Mouse (Mus musculus) naive thymus-derived CD4-positive, alpha-beta T cell, adult 5 months (primary cell): ENCODE results near the gene Aknad1. TPM values are rescaled to one million over a fixed set of nuclear protein-coding genes. Genes with fewer than 3 reads are reported as not detected.

Source experiments
- polyA plus RNA-seq: library from polyadenylated mRNA; unstranded; fragments of 100-300 nt; shearing (Covaris generic); gene quantifications from one replicate; pipeline ENCODE4 v1.2.1, GENCODE M21; 2017

The Aknad1 gene
- polyA plus RNA-seq, result not detected

GRCm38 (mm10) chr3:108739045-108739708 is at the start of gene Aknad1:
Aknad1 (plus strand) TSS chr3:108739658.

GRCm38 (mm10) chr3:108722036-108722872 is 17.2 kb upstream of the Aknad1 start, which contains the start of gene Gpsm2:
Gpsm2 (minus strand) TSS chr3:108722309.

Other genes starting within 250 kb of the Aknad1 start
- gene 1700013F07Rik, start 205.5 kb upstream of the Aknad1 start, polyA plus RNA-seq, result not detected
- 0.06 TPM for gene 5330417C22Rik, start 203.1 kb upstream of the Aknad1 start, polyA plus RNA-seq
- 47.1 TPM for gene Tmem167b, start 177.2 kb upstream of the Aknad1 start, polyA plus RNA-seq
- 34.2 TPM for gene Taf13, start 168.0 kb upstream of the Aknad1 start, polyA plus RNA-seq
- 17.4 TPM for gene Wdr47, start 148.4 kb upstream of the Aknad1 start, polyA plus RNA-seq
- gene Clcc1, start 85.7 kb upstream of the Aknad1 start, polyA plus RNA-seq, result 44.3 TPM
- gene Gpsm2, start 17.3 kb upstream of the Aknad1 start, polyA plus RNA-seq, result 11.5 TPM
- 59.6 TPM for gene Stxbp3, start 100.9 kb downstream of the Aknad1 start, polyA plus RNA-seq
- not detected for gene Fndc7, start 150.3 kb downstream of the Aknad1 start, polyA plus RNA-seq
- 254 TPM for gene Prpf38b, start 172.1 kb downstream of the Aknad1 start, polyA plus RNA-seq
- gene Henmt1, start 200.2 kb downstream of the Aknad1 start, polyA plus RNA-seq, result 2.1 TPM
- gene Gm9857, start 200.8 kb downstream of the Aknad1 start, polyA plus RNA-seq, result 1.6 TPM